Mouse (Mus musculus): Measurements from ENCODE around the gene Mta1.

Gene Mta1

DNA sequence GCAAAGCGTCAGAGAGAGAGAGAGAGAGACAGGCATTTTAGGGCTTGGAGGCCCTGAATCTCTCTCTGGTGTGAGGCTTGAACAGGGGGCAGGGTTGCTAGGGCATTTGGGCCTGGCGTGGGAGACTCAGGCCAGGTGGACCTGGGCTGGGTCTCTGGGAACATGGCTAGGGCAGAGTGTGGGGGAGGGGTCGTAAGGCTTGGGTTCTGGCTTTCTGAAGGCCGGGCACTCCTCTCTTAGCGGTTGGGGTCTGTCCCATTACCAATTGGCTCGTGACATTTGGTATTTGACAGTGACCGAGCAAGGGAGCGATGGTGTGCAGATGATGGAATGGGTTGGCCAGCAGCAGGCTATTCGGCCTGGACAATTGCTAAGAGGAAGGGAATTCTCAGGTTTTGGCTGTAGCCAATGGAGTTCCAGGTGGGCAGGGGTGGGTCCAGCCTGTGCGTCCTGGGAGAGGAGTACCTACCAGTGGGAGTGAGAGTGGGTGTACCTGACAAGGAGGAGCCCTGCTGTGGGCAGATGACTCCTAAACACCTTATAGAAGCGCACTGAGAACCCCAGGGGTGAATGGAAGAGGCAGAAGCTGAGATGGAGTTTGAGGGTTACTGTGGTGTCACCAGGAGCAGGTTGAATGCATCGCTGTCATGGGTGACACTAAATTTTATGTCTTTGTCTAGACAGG is 88.4 kb downstream of the Mta1 start:
- DNase-seq (ENCODE audit: low spot score): no peak
